Mouse (Mus musculus): ENCODE data around the gene Frat2.
A peak's percentile ranks its signal among the peaks of the same experiment; 100 is the strongest.

Gene Frat2

DNA sequence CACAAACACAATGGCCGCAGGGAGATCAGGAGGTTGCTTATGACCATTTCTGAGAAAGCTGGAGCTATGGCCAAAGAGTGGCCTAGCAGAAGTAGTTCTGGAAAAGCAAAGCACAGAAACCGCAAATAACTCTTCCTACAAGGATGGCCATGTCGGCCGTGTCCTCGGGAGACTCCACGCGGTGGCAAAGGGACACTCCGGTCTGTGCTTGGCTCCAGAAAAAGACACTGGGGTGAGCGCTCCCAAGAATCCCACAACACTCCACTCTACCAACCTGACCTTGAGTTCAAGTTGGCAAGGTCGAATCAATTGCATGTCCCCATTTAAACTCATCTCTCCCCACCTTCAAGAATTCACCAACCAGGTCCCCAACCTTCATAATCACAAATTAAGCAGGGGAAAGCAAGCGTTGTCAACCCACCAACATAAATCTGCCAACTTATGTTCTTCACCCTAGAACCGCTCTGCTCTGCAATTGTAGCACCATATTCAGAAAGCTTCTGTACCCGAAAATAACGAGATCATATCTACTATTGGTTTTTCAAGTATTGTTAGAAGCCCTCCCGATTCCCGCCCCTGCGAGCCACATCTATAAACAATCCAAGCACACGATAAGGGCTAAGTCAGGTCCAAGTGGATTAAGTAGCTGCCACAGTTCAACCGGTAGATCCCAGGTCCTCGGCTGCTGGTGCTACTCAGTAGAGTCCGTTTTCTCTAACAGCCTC is 1.4 kb downstream of the Frat2 start:
- no peak for DNase-seq (ENCODE audit: extremely low read depth, low read depth)

DNA sequence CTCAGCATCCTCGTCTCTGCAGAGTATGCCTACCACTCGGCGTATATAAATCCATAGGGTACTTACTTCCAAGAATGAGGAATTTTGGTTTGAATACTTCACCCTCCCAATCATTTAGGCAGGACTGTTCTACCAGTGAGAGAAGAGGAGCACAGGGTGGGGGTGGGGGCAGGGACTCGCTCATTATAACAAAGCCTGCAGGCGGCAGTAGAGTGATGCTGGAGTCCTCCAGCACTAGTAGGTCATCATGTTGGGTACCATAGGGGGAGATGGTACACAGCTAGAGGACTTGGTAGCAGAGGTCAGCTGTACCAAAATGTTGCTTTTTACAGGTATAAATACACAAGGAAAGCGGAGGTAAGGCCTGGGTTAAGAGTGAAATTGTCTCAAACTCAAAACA is 3.6 kb downstream of the Frat2 start:
- DNase-seq (ENCODE audit: extremely low read depth, low read depth): no peak

- no peak for DNase-seq (ENCODE audit: extremely low read depth, low read depth)
Measured at GRCm38 (mm10) chr19:41842706-41843105, 5.2 kb downstream of the Frat2 start.

GRCm38 (mm10) chr19:41842196-41842595 is 5.7 kb downstream of the Frat2 start:
- DNase-seq (ENCODE audit: extremely low read depth, low read depth): no peak

- DNase-seq (ENCODE audit: extremely low read depth, low read depth): no peak
Measured at GRCm38 (mm10) chr19:41841105-41841750, 6.7 kb downstream of the Frat2 start.

- DNase-seq (ENCODE audit: extremely low read depth, low read depth): no peak
Measured at GRCm38 (mm10) chr19:41839685-41840084, 8.2 kb downstream of the Frat2 start.

GRCm38 (mm10) chr19:41838808-41839207 is 9.1 kb downstream of the Frat2 start:
- DNase-seq (ENCODE audit: extremely low read depth, low read depth): no peak

- DNase-seq (ENCODE audit: extremely low read depth, low read depth): peak; percentile 90
Measured at GRCm38 (mm10) chr19:41837917-41838261, 10.0 kb downstream of the Frat2 start.

DNA sequence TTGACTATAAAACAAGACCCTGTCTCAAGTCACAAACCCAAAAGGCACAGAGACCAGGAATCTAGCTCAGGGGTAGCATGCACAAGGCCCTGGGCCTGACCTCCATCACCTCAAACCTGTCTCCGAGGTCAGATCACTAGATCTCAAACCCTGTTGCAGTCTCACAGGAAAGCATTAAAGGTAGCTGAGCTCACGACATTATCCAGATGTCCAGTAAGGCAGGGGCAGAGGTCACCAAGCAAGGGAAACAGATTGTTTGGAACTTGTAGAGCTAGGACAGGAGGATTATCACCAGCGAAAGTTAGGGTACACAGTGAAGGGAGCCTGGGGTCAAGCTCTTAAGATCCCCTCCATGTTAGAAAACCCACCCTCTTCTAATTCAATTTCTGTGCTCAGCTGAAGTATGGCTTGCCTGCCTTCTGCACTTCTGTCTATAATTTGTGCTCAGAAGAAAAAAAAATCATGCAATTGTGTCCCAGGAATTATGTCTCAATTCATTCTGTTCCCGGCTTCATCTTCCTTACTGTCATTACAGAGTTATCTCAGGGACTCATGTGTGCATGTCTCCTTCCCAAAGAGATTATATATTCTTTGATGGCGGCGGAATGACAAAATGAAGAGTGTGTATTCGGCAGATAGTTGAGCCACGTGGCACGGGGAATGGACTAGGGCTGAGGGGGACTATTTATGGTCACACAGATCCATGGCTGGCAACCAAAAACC is 10.6 kb downstream of the Frat2 start:
- DNase-seq (ENCODE audit: extremely low read depth, low read depth): no peak

GRCm38 (mm10) chr19:41836719-41837118 is 11.2 kb downstream of the Frat2 start:
- DNase-seq (ENCODE audit: extremely low read depth, low read depth): no peak

- DNase-seq (ENCODE audit: extremely low read depth, low read depth): peak; percentile 97
Measured at GRCm38 (mm10) chr19:41835816-41836215, 12.1 kb downstream of the Frat2 start.

GRCm38 (mm10) chr19:41835407-41835806 is 12.5 kb downstream of the Frat2 start:
- no peak for DNase-seq (ENCODE audit: extremely low read depth, low read depth)

GRCm38 (mm10) chr19:41832501-41833201 is 15.3 kb downstream of the Frat2 start:
- DNase-seq (ENCODE audit: extremely low read depth, low read depth): no peak

DNA sequence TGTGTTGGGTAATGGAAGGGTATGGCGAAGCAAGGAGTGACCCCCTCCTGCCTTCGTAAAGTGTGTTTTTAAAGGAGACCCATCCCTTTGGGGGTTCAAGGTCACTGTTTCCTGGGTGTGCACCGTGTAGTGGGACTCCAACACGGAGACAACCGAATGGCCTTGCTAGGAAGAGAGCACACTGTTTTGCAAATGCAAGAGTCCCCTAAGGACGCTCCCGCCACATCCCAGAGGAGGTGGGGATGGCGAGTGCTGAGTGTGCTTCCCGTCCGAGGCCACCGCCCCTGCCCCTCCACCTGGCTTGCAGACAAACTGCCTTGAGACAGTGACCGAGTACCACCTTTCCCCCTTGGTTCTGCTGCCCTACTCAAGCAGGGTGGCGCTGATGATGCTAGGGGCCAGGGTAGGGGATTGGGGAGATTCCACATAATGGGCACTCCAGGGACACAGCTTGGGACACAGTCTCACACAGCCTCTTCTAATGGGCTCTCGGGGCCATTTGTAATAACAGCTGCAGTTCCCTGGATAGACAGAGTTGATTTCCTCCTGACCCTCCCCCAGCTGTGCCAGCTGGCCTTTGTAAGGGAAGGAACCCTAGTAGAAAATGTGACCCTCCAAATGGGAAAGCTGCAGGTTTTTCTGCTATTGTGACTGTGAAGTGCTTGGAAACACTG is 16.1 kb downstream of the Frat2 start:
- DNase-seq (ENCODE audit: extremely low read depth, low read depth): no peak

GRCm38 (mm10) chr19:41831101-41831570 is 16.8 kb downstream of the Frat2 start:
- no peak for DNase-seq (ENCODE audit: extremely low read depth, low read depth)

DNA sequence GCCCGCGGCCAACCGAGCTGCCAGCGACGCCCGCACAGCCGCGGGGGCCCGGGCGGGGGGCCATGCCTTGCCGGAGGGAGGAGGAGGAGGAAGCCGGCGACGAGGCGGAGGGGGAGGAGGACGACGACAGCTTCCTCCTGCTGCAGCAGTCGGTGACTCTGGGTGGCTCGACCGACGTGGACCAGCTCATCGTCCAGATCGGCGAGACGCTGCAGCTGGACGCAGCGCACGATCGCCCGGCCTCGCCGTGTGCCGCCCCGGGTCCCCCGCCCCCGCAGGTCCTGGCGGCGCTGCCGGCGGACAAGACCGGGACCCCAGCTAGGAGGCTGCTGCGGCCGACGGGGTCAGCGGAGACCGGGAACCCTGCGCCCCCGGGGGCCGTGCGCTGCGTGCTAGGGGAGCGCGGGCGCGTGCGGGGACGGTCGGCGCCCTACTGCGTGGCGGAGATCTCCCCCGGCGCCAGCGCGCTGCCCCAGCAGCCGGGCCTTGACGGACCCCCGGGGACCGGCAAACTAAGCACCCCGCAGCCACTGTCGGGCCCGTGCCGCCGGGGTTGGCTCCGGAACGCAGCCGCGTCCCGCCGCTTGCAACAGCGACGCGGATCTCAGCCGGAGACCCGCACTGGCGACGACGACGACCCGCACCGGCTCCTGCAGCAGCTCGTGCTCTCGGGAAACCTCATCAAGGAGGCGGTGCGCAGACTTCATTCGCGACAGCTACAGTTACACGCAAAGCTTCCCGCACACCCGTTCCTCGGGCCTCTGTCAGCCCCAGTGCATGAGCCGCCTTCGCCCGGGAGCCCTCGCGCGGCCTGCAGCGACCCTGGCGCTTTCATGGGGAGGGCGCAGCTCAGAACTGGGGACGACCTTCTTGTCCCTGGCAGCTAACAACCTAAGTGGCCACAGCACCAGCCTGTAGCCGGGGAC is 17.6 kb downstream of the Frat2 start:
- DNase-seq (ENCODE audit: extremely low read depth, low read depth): no peak

DNA sequence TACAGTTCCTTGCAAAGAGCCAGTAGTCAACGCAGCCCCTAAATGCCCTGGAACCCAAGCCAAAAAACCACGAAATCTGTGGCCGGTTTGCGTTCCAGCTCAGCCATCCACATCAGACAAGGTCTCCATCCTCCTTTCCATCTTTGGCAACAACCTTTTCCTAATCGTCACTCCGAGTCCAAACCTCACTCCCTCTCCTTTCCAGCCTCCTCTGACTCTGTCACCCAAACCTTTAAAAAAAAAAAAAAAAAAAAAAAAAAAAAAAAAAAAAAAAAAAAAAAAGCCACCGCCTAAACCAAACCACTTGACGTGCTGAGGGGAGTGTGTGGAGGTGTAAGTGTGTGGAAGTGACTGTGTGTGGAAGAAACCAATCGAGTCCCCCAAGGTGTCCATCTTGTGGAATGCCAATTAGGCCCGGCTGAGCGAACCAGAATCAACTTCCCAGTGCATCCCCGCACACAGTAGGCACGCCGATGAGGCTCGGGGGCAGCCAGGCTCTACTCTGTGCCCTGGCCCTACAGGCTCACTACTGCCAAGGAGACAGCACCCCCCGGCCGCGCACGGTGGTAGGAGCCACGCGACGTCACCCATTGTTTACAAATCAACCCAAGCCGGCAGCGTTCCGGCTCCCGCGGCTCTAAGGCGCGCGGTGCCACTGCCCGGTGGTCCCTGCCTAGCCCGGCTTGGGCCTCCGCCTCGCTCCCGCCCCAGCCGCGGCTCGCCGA is 18.4 kb downstream of the Frat2 start, which contains the start of gene Frat1:
Frat1 (plus strand) TSS at position 590 of the 725 bp plus-strand sequence.
- peak; percentile 99 for DNase-seq (ENCODE audit: extremely low read depth, low read depth)

GRCm38 (mm10) chr19:41828941-41829340 is 19.0 kb downstream of the Frat2 start:
- DNase-seq (ENCODE audit: extremely low read depth, low read depth): no peak

- DNase-seq (ENCODE audit: extremely low read depth, low read depth): no peak
Measured at GRCm38 (mm10) chr19:41826529-41826928, 21.4 kb downstream of the Frat2 start.
